Mouse (Mus musculus) lung, embryonic 15.5 days (tissue): ENCODE measurements around the gene C8b. TPM values are rescaled to one million over a fixed set of nuclear protein-coding genes. Genes with fewer than 3 reads are reported as not detected.

ENCODE experiments used
- ATAC-seq: fragments of 200-750 bp; cut with Nextera tagmentation; 2 replicates; pipeline ENCODE4 v1.8.0; 2017; ENCODE audit warnings: moderate number of reproducible peaks, borderline replicate concordance; ENCODE audit not compliant: low FRiP score, low TSS enrichment; ENCODE audit errors: extremely low read depth
- H3K27ac ChIP-seq: fragments of 300-500 bp; sonication (generic); 2 replicates; pipeline ENCODE4 v1.5.1; 2015; ENCODE audit warnings: moderate library complexity, mild to moderate bottlenecking, inconsistent platforms
- H3K27me3 ChIP-seq: fragments of 300-500 bp; sonication (generic); 2 replicates; pipeline ENCODE4 v1.6.1; 2015; ENCODE audit warnings: inconsistent platforms
- H3K36me3 ChIP-seq: fragments of 300-500 bp; sonication (generic); 2 replicates; pipeline ENCODE4 v1.6.1; 2015; ENCODE audit warnings: inconsistent platforms
- H3K4me1 ChIP-seq: fragments of 300-500 bp; sonication (generic); 2 replicates; pipeline ENCODE4 v1.6.1; 2015; ENCODE audit warnings: inconsistent platforms
- H3K4me2 ChIP-seq: fragments of 300-500 bp; sonication (generic); 2 replicates; pipeline ENCODE4 v1.6.1; 2015; ENCODE audit warnings: inconsistent platforms, mild to moderate bottlenecking, moderate library complexity
- H3K4me3 ChIP-seq: fragments of 300-500 bp; sonication (generic); 2 replicates; pipeline ENCODE4 v1.5.1; 2015; ENCODE audit warnings: mild to moderate bottlenecking, inconsistent platforms
- H3K9ac ChIP-seq: fragments of 300-500 bp; sonication (generic); 2 replicates; pipeline ENCODE4 v1.6.1; 2015; ENCODE audit warnings: inconsistent platforms
- H3K9me3 ChIP-seq: fragments of 300-500 bp; sonication (generic); 2 replicates; pipeline ENCODE4 v1.6.1; 2016; ENCODE audit warnings: inconsistent platforms
- WGBS: fragments of 180-500 bp; shearing (Covaris S2); methylation state at CpG from one replicate; pipeline ENCODE4 v1.1.7; 2015; 5-methylcytosine and 5-hydroxymethylcytosine counted together
- polyA plus RNA-seq: library from polyadenylated mRNA; unstranded; fragments of >200 nt; fragmentation: Nextera tagmentation; extraction: Ambion mirVana; gene quantifications from 2 replicates; pipeline ENCODE4 v1.2.1, GENCODE M21; 2015

The C8b gene
- polyA plus RNA-seq, 1 experiment from 2014 or later: 0.06 TPM

DNA sequence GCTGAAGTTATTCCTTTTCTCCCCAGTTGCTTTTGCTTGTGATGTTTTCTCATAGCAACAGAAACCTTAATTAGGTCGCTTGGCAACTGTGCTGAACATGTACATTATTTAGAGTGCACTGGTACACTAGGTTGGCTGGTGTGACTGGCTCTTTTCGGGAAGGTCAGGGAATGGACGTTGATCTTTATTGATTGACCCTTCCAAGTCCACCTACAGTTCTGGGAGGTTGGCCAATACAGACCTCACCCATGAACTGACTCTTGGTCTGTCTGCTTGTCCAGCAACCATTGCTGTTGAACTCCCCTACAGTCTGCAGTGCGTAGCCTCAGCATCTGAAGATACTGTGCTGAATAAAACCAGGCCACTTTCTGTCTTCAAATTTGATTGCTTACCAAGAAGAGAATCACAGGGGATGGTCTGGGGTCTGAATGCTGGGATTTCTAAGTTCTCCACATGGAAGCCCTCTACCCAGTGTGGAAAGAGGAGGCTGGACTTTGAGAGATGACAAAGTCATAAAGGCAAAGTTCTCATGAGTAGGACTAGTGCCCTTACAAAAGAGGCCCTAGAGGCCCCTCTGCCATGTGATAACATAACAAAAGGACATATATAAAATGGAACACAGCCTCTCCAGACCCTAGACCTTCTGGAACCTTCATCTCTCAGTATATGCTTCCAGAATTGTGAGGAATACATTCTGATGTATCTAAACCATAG lies 50.6 kb downstream of the C8b start:
- H3K27ac ChIP-seq: no peak overlapping the region
- H3K4me1 ChIP-seq: no peaks in the 10 kb centered on the region
- H3K9ac ChIP-seq: no peak overlapping the region
- no peaks in the 10 kb centered on the region for H3K27me3 ChIP-seq
- H3K4me3 ChIP-seq: no peak overlapping the region
- WGBS: 83% methylated on average over 4 of the region's 4 CpGs
- ATAC-seq: no peak
- H3K9me3 ChIP-seq: no peaks in the 10 kb centered on the region
- no peak overlapping the region for H3K4me2 ChIP-seq
- no peaks in the 10 kb centered on the region for H3K36me3 ChIP-seq

DNA sequence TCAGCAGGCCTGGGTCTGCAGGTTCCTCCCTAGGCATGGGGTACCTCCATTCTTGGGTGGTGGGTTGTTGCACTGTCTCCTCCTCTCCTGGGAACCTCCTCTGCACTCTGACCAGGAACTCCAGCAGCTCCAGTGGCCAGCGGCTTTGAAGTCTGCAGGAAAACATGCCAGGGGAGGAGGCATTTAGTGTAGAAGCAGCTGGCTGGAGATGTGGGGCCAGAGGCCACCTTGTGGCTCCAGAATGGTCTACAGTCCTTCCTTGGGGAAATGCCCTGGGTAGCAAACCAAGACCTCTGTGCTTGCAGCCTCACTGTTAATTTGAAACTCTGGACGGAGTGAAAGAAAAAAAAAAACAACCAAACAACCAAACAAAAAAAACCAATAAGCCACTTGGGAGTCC lies 51.4 kb downstream of the C8b start:
- ATAC-seq: no peak

DNA sequence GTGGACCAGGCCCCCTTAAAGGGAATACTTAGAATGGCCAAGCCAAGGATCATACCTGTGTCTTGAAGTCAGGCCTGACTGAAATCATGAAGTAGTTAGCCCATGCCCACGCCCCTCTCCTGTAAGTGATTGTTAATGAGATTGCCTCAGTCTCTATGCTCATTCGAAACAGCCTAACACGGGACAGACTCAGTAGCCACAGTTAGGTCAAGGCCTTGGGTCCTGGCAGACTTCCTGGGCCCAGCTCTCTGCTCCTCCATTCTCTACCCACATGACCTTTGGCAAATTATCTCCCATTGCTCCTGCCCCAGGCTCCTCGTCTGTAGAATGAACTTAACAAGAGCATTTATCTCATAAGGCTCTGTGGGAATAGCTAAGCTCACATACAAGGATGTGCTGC lies 52.9 kb downstream of the C8b start:
- H3K27me3 ChIP-seq: no peaks in the 10 kb centered on the region
- H3K9ac ChIP-seq: no peak overlapping the region
- no peak overlapping the region for H3K4me3 ChIP-seq
- no peak overlapping the region for H3K4me2 ChIP-seq
- no peak overlapping the region for H3K27ac ChIP-seq
- no peaks in the 10 kb centered on the region for H3K36me3 ChIP-seq
- ATAC-seq: no peak
- 65% methylated on average over 4 of the region's 4 CpGs for WGBS
- H3K9me3 ChIP-seq: no peaks in the 10 kb centered on the region
- no peaks in the 10 kb centered on the region for H3K4me1 ChIP-seq

More for the DNA sequence above, 51.4 kb downstream of the C8b start:
- Histone ChIP-seq H3K27ac (no peak overlapping the region), H3K27me3 (no peaks in the 10 kb centered on the region), H3K4me3 (no peak overlapping the region), H3K9me3 (no peaks in the 10 kb centered on the region), H3K4me2 (no peak overlapping the region), H3K4me1 (no peaks in the 10 kb centered on the region), H3K9ac (no peak overlapping the region), H3K36me3 (no peaks in the 10 kb centered on the region)
- WGBS: 44% methylated on average over 2 of the region's 2 CpGs

- 63% methylated on average over 4 of the region's 4 CpGs for WGBS
- no peak overlapping the region for H3K27ac ChIP-seq
- H3K27me3 ChIP-seq: no peaks in the 10 kb centered on the region
Observed at GRCm38 (mm10) chr4:104819891-104820290, 53.8 kb downstream of the C8b start.

GRCm38 (mm10) chr4:104823597-104824101 lies 57.5 kb downstream of the C8b start:
- Histone ChIP-seq H3K36me3 (no peaks in the 10 kb centered on the region), H3K9ac (no peak overlapping the region), H3K27me3 (no peaks in the 10 kb centered on the region), H3K4me3 (no peak overlapping the region), H3K27ac (no peak overlapping the region), H3K4me2 (no peak overlapping the region), H3K9me3 (no peaks in the 10 kb centered on the region), H3K4me1 (no peaks in the 10 kb centered on the region)
- no peak for ATAC-seq
- 60% methylated on average over 4 of the region's 4 CpGs for WGBS

More at GRCm38 (mm10) chr4:104819891-104820290, 53.8 kb downstream of the C8b start:
- no peak for ATAC-seq
- no peak overlapping the region for H3K9ac ChIP-seq
- no peak overlapping the region for H3K4me2 ChIP-seq
- no peaks in the 10 kb centered on the region for H3K9me3 ChIP-seq
- no peaks in the 10 kb centered on the region for H3K36me3 ChIP-seq
- no peaks in the 10 kb centered on the region for H3K4me1 ChIP-seq
- H3K4me3 ChIP-seq: no peak overlapping the region

- H3K4me2 ChIP-seq: no peak overlapping the region
- no peak for ATAC-seq
- no peak overlapping the region for H3K4me3 ChIP-seq
- H3K27me3 ChIP-seq: no peaks in the 10 kb centered on the region
- no peak overlapping the region for H3K27ac ChIP-seq
- H3K4me1 ChIP-seq: no peaks in the 10 kb centered on the region
- no peaks in the 10 kb centered on the region for H3K9me3 ChIP-seq
- H3K36me3 ChIP-seq: no peaks in the 10 kb centered on the region
- WGBS: 61% methylated on average over 7 of the region's 7 CpGs
- no peak overlapping the region for H3K9ac ChIP-seq
Observed at GRCm38 (mm10) chr4:104824381-104825077, 58.4 kb downstream of the C8b start.

DNA sequence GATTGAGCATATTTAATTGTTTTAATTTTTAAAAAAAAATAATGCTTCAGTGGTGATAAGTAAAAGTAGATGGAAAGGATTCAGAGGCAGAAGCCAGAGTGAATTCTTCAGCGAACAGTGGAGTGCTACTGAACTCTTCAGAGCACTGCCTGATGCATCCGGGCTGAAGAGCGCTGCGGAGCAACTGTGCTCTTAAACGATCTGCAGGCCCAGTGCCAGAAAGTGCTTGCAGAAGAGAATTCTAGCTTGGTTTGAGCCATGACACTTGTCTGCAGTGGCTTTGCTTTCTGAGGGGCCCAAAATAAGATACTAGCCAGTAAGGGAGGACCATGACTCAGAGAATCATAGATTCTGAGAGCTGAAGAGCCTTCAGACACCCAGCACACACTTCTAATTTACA lies 62.8 kb downstream of the C8b start:
- H3K27me3 ChIP-seq: no peaks in the 10 kb centered on the region
- 48% methylated on average over 5 of the region's 5 CpGs for WGBS

GRCm38 (mm10) chr4:104835096-104835495 lies 69.0 kb downstream of the C8b start:
- no peak for ATAC-seq
- Histone ChIP-seq H3K4me1 (no peaks in the 10 kb centered on the region), H3K4me3 (no peak overlapping the region), H3K9ac (no peak overlapping the region), H3K4me2 (no peak overlapping the region), H3K27me3 (no peaks in the 10 kb centered on the region), H3K9me3 (no peaks in the 10 kb centered on the region), H3K36me3 (no peaks in the 10 kb centered on the region), H3K27ac (no peak overlapping the region)
- WGBS: 66% methylated on average over 5 of the region's 5 CpGs

More for the DNA sequence above, 62.8 kb downstream of the C8b start:
- H3K4me2 ChIP-seq: no peak overlapping the region
- H3K4me3 ChIP-seq: no peak overlapping the region
- no peak for ATAC-seq
- no peak overlapping the region for H3K27ac ChIP-seq
- H3K36me3 ChIP-seq: no peaks in the 10 kb centered on the region
- H3K4me1 ChIP-seq: no peaks in the 10 kb centered on the region
- H3K9me3 ChIP-seq: no peaks in the 10 kb centered on the region
- no peak overlapping the region for H3K9ac ChIP-seq

- H3K9me3 ChIP-seq: no peaks in the 10 kb centered on the region
- H3K27ac ChIP-seq: no peak overlapping the region
- 62% methylated on average over 2 of the region's 2 CpGs for WGBS
- no peaks in the 10 kb centered on the region for H3K27me3 ChIP-seq
- no peaks in the 10 kb centered on the region for H3K4me1 ChIP-seq
- no peak overlapping the region for H3K4me3 ChIP-seq
- ATAC-seq: no peak
- H3K4me2 ChIP-seq: no peak overlapping the region
- no peak overlapping the region for H3K9ac ChIP-seq
- no peaks in the 10 kb centered on the region for H3K36me3 ChIP-seq
Observed at GRCm38 (mm10) chr4:104838342-104838741, 72.2 kb downstream of the C8b start.

GRCm38 (mm10) chr4:104842204-104842603 lies 76.1 kb downstream of the C8b start:
- Histone ChIP-seq H3K27me3 (no peaks in the 10 kb centered on the region), H3K9ac (no peak overlapping the region), H3K4me2 (no peak overlapping the region), H3K4me1 (no peaks in the 10 kb centered on the region), H3K27ac (no peak overlapping the region), H3K4me3 (no peak overlapping the region), H3K36me3 (no peaks in the 10 kb centered on the region), H3K9me3 (no peaks in the 10 kb centered on the region)
- 81% methylated on average over 5 of the region's 5 CpGs for WGBS
- ATAC-seq: no peak

DNA sequence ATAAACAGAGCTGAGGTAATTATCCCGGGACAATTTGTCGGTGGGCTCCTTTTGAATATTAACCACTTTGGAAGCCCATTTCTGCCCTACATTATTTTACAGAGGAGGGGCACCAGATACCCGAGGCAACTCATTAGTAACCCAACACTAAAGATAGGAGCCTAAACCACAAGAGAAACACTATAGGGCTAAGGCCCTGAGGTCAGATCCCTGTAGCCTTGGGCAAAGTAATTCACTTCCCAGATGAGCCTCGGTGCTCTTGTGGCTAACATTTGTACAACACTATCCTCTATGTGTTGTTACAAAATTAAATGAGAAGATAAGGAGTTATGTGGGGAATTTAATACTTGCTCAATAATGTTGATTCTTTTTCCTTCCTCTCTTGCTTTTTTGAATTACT lies 77.4 kb downstream of the C8b start:
- Histone ChIP-seq H3K9me3 (no peaks in the 10 kb centered on the region), H3K4me3 (no peak overlapping the region), H3K4me2 (no peak overlapping the region), H3K9ac (no peak overlapping the region), H3K27me3 (no peaks in the 10 kb centered on the region), H3K36me3 (no peaks in the 10 kb centered on the region), H3K27ac (no peak overlapping the region), H3K4me1 (no peaks in the 10 kb centered on the region)
- 47% methylated on average over 4 of the region's 4 CpGs for WGBS
- ATAC-seq: no peak
